Mouse (Mus musculus): Measurements from ENCODE around the gene Nfxl1.
"Not testable (repeated sequence)": the region's sequence is repeated elsewhere in the genome, so short reads cannot be mapped to it uniquely, and the experiment has no call there.

Nfxl1 gene

GRCm38 (mm10) chr5:72559544-72560049, at the start of gene Nfxl1:
Gene Nfxl1 (minus strand): TSS chr5:72559684.
- peak; percentile 90 to 96 for DNase-seq (ENCODE audit: low spot score in 2 of 2)

- DNase-seq (ENCODE audit: low spot score in 2 of 2): no peak
These were observed 43.7 kb upstream of the Nfxl1 start for GRCm38 (mm10) chr5:72603138-72603537.

GRCm38 (mm10) chr5:72601006-72601405, 41.5 kb upstream of the Nfxl1 start:
- DNase-seq (ENCODE audit: low spot score in 2 of 2): peak; percentile 8 to 36

GRCm38 (mm10) chr5:72587192-72587681, 27.8 kb upstream of the Nfxl1 start, which contains the start of gene Gm5868:
Gene Gm5868 (minus strand): TSS chr5:72587551.
- no peak for DNase-seq (ENCODE audit: low spot score in 2 of 2)

- DNase-seq (ENCODE audit: low spot score in 2 of 2): not testable (repeated sequence)
These were observed 27.2 kb upstream of the Nfxl1 start for GRCm38 (mm10) chr5:72586667-72587191.

GRCm38 (mm10) chr5:72586122-72586521, 26.6 kb upstream of the Nfxl1 start:
- not testable (repeated sequence) for DNase-seq (ENCODE audit: low spot score in 2 of 2)

GRCm38 (mm10) chr5:72580970-72581332, 21.5 kb upstream of the Nfxl1 start, which contains the start of gene Zar1:
Gene Zar1 (minus strand): TSS chr5:72581254.
- DNase-seq (ENCODE audit: low spot score in 2 of 2): not testable (repeated sequence)

GRCm38 (mm10) chr5:72580088-72580969, 20.8 kb upstream of the Nfxl1 start:
- DNase-seq (ENCODE audit: low spot score in 2 of 2): not testable (repeated sequence)

- not testable (repeated sequence) for DNase-seq (ENCODE audit: low spot score in 2 of 2)
These were observed 20.1 kb upstream of the Nfxl1 start for GRCm38 (mm10) chr5:72579599-72579998.

- no peak for DNase-seq (ENCODE audit: low spot score in 2 of 2)
These were observed 6.1 kb upstream of the Nfxl1 start for GRCm38 (mm10) chr5:72565621-72566020.

GRCm38 (mm10) chr5:72563183-72563582, 3.7 kb upstream of the Nfxl1 start:
- not testable (repeated sequence) for DNase-seq (ENCODE audit: low spot score in 2 of 2)

GRCm38 (mm10) chr5:72560976-72561628, 1.6 kb upstream of the Nfxl1 start:
- DNase-seq (ENCODE audit: low spot score in 2 of 2): no peak

GRCm38 (mm10) chr5:72558716-72559526, 563 bp downstream of the Nfxl1 start:
- DNase-seq (ENCODE audit: low spot score in 2 of 2): peak; percentile 31 to 37

GRCm38 (mm10) chr5:72556245-72556644, 3.2 kb downstream of the Nfxl1 start:
- no peak for DNase-seq (ENCODE audit: low spot score in 2 of 2)

GRCm38 (mm10) chr5:72551209-72551608, 8.3 kb downstream of the Nfxl1 start:
- DNase-seq (ENCODE audit: low spot score in 2 of 2): no peak

- no peak for DNase-seq (ENCODE audit: low spot score in 2 of 2)
These were observed 30.6 kb downstream of the Nfxl1 start for GRCm38 (mm10) chr5:72528896-72529295.

GRCm38 (mm10) chr5:72513808-72514207, 45.7 kb downstream of the Nfxl1 start:
- DNase-seq (ENCODE audit: low spot score in 2 of 2): no peak

- DNase-seq (ENCODE audit: low spot score in 2 of 2): no peak
These were observed 53.7 kb downstream of the Nfxl1 start for GRCm38 (mm10) chr5:72505740-72506139.

- DNase-seq (ENCODE audit: low spot score in 2 of 2): peak in 1 of 2 experiments; percentile 16
These were observed 55.7 kb downstream of the Nfxl1 start, which contains the start of gene Corin for GRCm38 (mm10) chr5:72503531-72504523. Gene Corin (minus strand): TSS chr5:72504473.

- no peak for DNase-seq (ENCODE audit: low spot score in 2 of 2)
These were observed 56.7 kb downstream of the Nfxl1 start for GRCm38 (mm10) chr5:72502778-72503177.

Measured in heart, adult 9 months (tissue).